7 mouse cellular contexts compared by ENCODE assay signal in genomic region chr9:70656130-70657007, GRCm38 (mm10). TPM values are rescaled to one million over a fixed set of nuclear protein-coding genes. Genes with fewer than 3 reads are reported as not detected.
DNase-seq lines count a peak whose midpoint lies in the region; ATAC-seq lines count a peak whose summit lies in the region.

Gene Gm10642, plus strand, starts transcription at chr9:70656251.

- H3K36me3 ChIP-seq in intestine, embryonic 14.5 days (ENCODE audit: control insufficient read depth, insufficient read depth, low read length) = no peaks in the 10 kb centered on the region

- intact Hi-C loops in gastrocnemius, postnatal 14 days (cut with DNase I; ENCODE audit: low total_unique reads) = no loop called here
- intact Hi-C loops in left cerebral cortex, postnatal 25 days (cut with DNase I) = loop anchor here (1.0 to 5.0 kb wide), 2 partner anchors 23 to 421 kb away; no protein-coding TSS in a partner anchor

- DNase-seq in adrenal gland, adult 18-20 months (ENCODE audit: low spot score in 2 of 2) = peak; percentile 44 to 51
- peak; percentile 14 for DNase-seq in embryo, embryonic 10 days (ENCODE audit: low spot score)
- peak; percentile 33 for DNase-seq in gastrocnemius, postnatal 14 days
- peak; percentile 78 for DNase-seq in intestine, embryonic 14.5 days (ENCODE audit: low spot score)
- peak; percentile 51 to 72 for DNase-seq in left cerebral cortex, postnatal 25 days (ENCODE audit: low spot score in 2 of 2)
- DNase-seq in right cerebral cortex, postnatal 4 days = peak; percentile 33

- H3K4me1 ChIP-seq in intestine, embryonic 14.5 days (replicated peaks; ENCODE audit: control insufficient read depth, insufficient read depth, low read length) = 0 out of 2 replicates have a peak, but pooled peaks cover 4% of the 10 kb centered on the region

- no peaks in the 10 kb centered on the region for H3K27me3 ChIP-seq in intestine, embryonic 14.5 days (replicated peaks; ENCODE audit: control insufficient read depth, insufficient read depth, low read length)

- peak within 1 kb of the TSS; percentile 90 for H3K27ac ChIP-seq in intestine, embryonic 14.5 days (ENCODE audit: low read depth)

- peak within 1 kb of the TSS; percentile 78 for H3K9ac ChIP-seq in intestine, embryonic 14.5 days (ENCODE audit: low read length)

- under 1% methylated on average over 50 of the region's 72 CpGs for WGBS in intestine, embryonic 14.5 days

- peak within 1 kb of the TSS; percentile 81 for H3K4me3 ChIP-seq in intestine, embryonic 14.5 days (ENCODE audit: low read depth, low read length)

- no peaks in the 10 kb centered on the region for H3K9me3 ChIP-seq in intestine, embryonic 14.5 days (ENCODE audit: control insufficient read depth, low read length)

- peak within 1 kb of the TSS; percentile 80 for H3K4me2 ChIP-seq in intestine, embryonic 14.5 days (ENCODE audit: low read length)

- peak; percentile 61 for ATAC-seq in intestine, embryonic 14.5 days (replicated peaks; ENCODE audit: low FRiP score, low TSS enrichment, low read depth)
- ATAC-seq in megakaryocyte-erythroid progenitor cell, adult 5-6 weeks (replicated peaks; ENCODE audit: low FRiP score, low TSS enrichment, poor library complexity, severe bottlenecking) = peak; percentile 50

RNA-seq across cellular contexts. Expression of gene Gm10642, which starts in this region (rescaled TPM):
- total RNA-seq in adrenal gland, adult 18-20 months (2021) = 1 to 10 TPM in 1 of 2 experiments, under 1 TPM in 1; 0.43 to 2.7 TPM
- under 1 TPM; 0.22 to 0.37 TPM for total RNA-seq in gastrocnemius, postnatal 14 days (2021)
- polyA plus RNA-seq in intestine, embryonic 14.5 days (2014; fragmentation: Nextera tagmentation; extraction: Ambion mirVana) = 0.13 and 0.50 TPM in 2 replicates
- total RNA-seq in left cerebral cortex, postnatal 25 days (2021) = 1 to 10 TPM; 1.1 to 1.5 TPM
- 0.59 TPM in 1 of 2 replicates, not detected in the other for total RNA-seq in megakaryocyte-erythroid progenitor cell, adult 5-6 weeks (2014; fragmentation: Nextera tagmentation)
- total RNA-seq in megakaryocyte-erythroid progenitor cell, adult 5-6 weeks (2017) = 0.89 TPM in 1 of 2 replicates, not detected in the other

Comparison
In these comparisons a context has a peak if more than half of its experiments do, and no peak if none do; other contexts are left out.
1. Peak in every context shown above with its lines: DNase-seq, ATAC-seq, H3K4me3 ChIP-seq and H3K27ac ChIP-seq.
2. Peak in DNase-seq in gastrocnemius, postnatal 14 days; RNA of the gene not detected or under 1 TPM.
3. Peak in DNase-seq, ATAC-seq, H3K4me3 ChIP-seq, H3K27ac ChIP-seq, H3K9ac ChIP-seq and H3K4me2 ChIP-seq in intestine, embryonic 14.5 days; RNA of the gene not detected or under 1 TPM.
4. Peak in ATAC-seq in megakaryocyte-erythroid progenitor cell, adult 5-6 weeks; RNA of the gene not detected or under 1 TPM.
5. DNase-seq: peak in every context shown above with its lines; median percentile 78 in intestine, embryonic 14.5 days; 62 in left cerebral cortex, postnatal 25 days; 48 in adrenal gland, adult 18-20 months; 33 in gastrocnemius, postnatal 14 days; 33 in right cerebral cortex, postnatal 4 days; 14 in embryo, embryonic 10 days.